Mouse (Mus musculus) Patski (cell line): Measurements from ENCODE around the gene Dusp27. TPM values are rescaled to one million over a fixed set of nuclear protein-coding genes. Genes with fewer than 3 reads are reported as not detected.
"Not testable (repeated sequence)": the region's sequence is repeated elsewhere in the genome, so short reads cannot be mapped to it uniquely, and the experiment has no call there.

Source experiments
- ATAC-seq: fragments of 100-300 bp; one replicate; pipeline ENCODE4 v1.8.0; 2021
- CTCF ChIA-PET: fragments of 350-600 bp; sonication (Branson Sonifier 250); formaldehyde crosslinking; loops from one replicate; lab custom pipeline; 2022; ENCODE audit warnings: inconsistent platforms; lab: Charles Lee
- POLR2A ChIA-PET: fragments of 350-600 bp; sonication (Branson Sonifier 250); formaldehyde crosslinking; loops from one replicate; lab custom pipeline; 2022; ENCODE audit warnings: antibody characterized with exemption, inconsistent platforms; lab: Charles Lee
- DNase-seq: peaks from one replicate; pipeline ENCODE4 v3.0.0-alpha.2; 2011; ENCODE audit warnings: low read depth, low spot score
- H3K27me3 ChIP-seq: fragments of 371-371 bp; one replicate; pipeline ENCODE4 v1.5.1; 2021
- CTCF ChIP-seq: fragments of 100-300 bp; IDR thresholded peaks from one replicate; pipeline ENCODE4 v1.5.1; 2021
- in situ Hi-C: fragments of 300-500 bp; cut with MboI; formaldehyde crosslinking; loops from 3 replicates; pipeline ENCODE4 v1.11.1; 2018; ENCODE audit warnings: low pct_unique_long_range_greater_than_20kb, mixed read lengths
- polyA plus RNA-seq: library from polyadenylated mRNA; unstranded; gene quantifications from one replicate; pipeline ENCODE4 v1.2.3, GENCODE M21; 2021

The Dusp27 gene
- polyA plus RNA-seq, 1 experiment from 2014 or later, result not detected

GRCm38 (mm10) chr1:166149441-166149840, 21.7 kb upstream of the Dusp27 start:
- H3K27me3 ChIP-seq, result peaks cover 15% of the 10 kb centered on the region
- no peak for TF ChIP-seq CTCF
- no peak for DNase-seq
- CTCF ChIA-PET, result interaction anchor here (1.7 kb wide), 1 partner anchor 147 kb away, joined by 6 read pairs; the partner anchor contains the start of gene Pou2f1
- no peak for ATAC-seq
- POLR2A ChIA-PET, result no interaction called here
- in situ Hi-C loops, result no loop called here

GRCm38 (mm10) chr1:166147657-166148056, 19.9 kb upstream of the Dusp27 start:
- in situ Hi-C loops, result no loop called here
- TF ChIP-seq CTCF, result no peak
- POLR2A ChIA-PET, result no interaction called here
- H3K27me3 ChIP-seq, result peaks cover 13% of the 10 kb centered on the region
- ATAC-seq, result no peak
- no peak for DNase-seq
- CTCF ChIA-PET, result interaction anchor here (1.0 kb wide), 1 partner anchor 367 kb away, joined by 3 read pairs; no protein-coding TSS in a partner anchor

- in situ Hi-C loops, result no loop called here
- H3K27me3 ChIP-seq, result peaks cover 13% of the 10 kb centered on the region
- TF ChIP-seq CTCF, result no peak
- DNase-seq (no peak), ATAC-seq (no peak)
- ChIA-PET CTCF (no interaction called here), POLR2A (no interaction called here)
These were observed 18.9 kb upstream of the Dusp27 start for GRCm38 (mm10) chr1:166146626-166147025.

DNA sequence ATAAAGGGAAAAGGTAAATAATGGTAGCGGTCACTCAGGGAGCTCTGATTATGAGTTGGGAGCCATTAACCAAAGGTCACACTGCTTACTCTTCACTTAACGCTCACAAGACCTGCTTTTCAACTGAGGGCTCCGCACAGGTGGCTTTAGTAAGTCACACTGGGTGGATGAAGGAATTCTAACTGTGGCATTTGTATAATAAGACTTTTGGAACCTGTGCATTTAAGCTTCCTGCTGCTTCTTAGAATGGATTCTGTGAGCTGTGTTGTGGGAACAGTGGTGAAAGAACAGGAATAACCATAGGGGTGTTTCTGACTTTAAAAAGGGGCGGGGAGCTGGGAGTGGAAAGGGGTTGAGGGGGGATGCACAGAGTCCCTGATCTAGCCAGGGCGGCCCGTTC, 14.6 kb upstream of the Dusp27 start:
- POLR2A ChIA-PET, result no interaction called here
- CTCF ChIA-PET, result no interaction called here
- ATAC-seq (no peak), DNase-seq (no peak)
- no peaks in the 10 kb centered on the region for H3K27me3 ChIP-seq
- TF ChIP-seq CTCF, result no peak
- in situ Hi-C loops, result no loop called here

- H3K27me3 ChIP-seq, POLR2A ChIA-PET, DNase-seq, in situ Hi-C loops, CTCF ChIA-PET, ATAC-seq: not testable (repeated sequence)
These were observed 14.1 kb upstream of the Dusp27 start for GRCm38 (mm10) chr1:166141868-166142267.

DNA sequence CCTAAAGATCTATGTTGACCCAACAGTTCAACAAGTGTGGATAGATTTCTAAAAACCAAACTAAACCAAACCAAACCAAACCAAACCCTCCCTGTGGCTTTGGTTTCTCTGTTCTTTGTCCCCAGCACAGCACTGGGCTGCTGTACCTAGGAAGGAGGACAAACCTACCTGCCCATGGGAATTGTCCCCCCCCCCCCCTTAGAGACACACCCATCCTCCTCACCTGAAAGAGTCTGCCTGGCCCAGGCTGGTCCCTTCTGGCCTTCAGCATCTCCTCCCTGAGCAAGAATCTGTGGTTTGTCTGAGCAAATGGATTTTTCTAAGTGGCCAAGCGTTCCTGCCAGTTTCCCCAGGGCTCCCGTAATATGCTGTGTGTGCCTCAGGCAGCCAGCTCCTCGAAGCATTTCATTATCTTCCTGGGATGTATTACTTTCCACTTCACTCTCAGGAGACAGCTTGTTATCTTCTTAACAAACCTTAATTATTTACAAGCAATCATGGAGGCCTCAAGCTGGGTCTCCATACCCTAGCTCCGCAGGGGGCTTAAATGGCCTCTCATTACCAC, 12.0 kb upstream of the Dusp27 start:
- no peaks in the 10 kb centered on the region for H3K27me3 ChIP-seq
- ATAC-seq, result no peak
- no peak for DNase-seq
- ChIA-PET POLR2A (no interaction called here), CTCF (no interaction called here)
- in situ Hi-C loops, result no loop called here
- TF ChIP-seq CTCF, result no peak

DNA sequence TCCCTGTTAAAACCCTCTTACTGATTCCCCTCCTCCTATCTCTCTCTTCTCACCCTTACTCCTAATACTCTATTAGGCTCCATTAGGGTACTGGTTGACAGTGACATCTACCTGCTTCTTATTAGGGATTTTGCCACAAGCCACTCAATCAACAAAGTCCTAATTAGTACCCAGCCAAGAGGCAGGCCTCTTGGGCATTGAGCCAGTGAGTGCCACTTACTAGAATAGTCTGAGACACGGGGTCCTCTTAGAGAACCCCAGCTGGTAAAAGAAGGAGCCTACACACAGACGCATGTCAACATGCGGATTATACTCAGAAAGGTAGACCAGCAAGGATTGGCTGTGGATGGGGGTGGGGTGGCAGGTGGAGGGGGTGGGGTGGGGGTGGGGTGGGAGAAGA, 11.4 kb upstream of the Dusp27 start:
- DNase-seq (no peak), ATAC-seq (no peak)
- CTCF ChIA-PET, result interaction anchor here (0.9 kb wide), 1 partner anchor 360 kb away, joined by 3 read pairs; no protein-coding TSS in a partner anchor
- in situ Hi-C loops, result no loop called here
- POLR2A ChIA-PET, result no interaction called here
- no peaks in the 10 kb centered on the region for H3K27me3 ChIP-seq
- no peak for TF ChIP-seq CTCF

GRCm38 (mm10) chr1:166138136-166138535, 10.4 kb upstream of the Dusp27 start:
- in situ Hi-C loops, result no loop called here
- ChIA-PET CTCF (interaction anchor here (0.9 kb wide), 1 partner anchor 359 kb away, joined by 3 read pairs; no protein-coding TSS in a partner anchor), POLR2A (no interaction called here)
- no peaks in the 10 kb centered on the region for H3K27me3 ChIP-seq
- no peak for ATAC-seq
- DNase-seq, result no peak
- no peak for TF ChIP-seq CTCF

DNA sequence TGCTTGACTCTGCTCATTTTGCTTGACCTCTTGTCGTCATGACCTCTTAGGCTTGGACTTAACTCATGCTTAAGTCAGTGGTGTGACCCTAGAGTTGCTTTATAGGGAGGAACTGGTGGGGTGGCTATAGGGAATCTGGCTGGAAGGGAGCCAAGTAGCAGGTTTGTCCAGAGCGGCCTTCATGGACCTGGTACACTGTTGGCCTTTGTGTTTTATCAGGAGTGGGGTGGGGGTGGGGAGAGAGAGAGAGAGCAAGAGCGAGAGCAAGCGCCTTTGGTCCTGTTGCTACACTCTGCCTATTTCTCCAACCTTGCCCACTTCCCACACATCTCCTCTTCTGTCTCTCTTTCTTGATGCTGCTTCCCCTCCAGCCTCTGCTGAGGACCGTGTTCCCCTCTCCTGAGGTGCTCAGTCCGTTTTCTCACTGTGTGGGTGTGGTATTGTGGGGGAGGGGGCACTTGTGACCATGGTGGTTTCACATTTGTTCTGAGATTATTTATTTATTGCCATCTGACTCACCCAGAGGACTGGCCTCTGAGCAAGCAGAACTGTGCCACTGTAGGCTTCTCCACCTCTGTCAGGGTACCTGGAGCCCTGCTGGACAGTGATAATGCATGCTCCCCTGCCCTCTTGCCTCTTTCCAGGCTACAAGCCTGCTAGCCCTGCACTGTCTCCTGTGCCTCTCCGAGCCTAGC, 9.7 kb upstream of the Dusp27 start:
- no peak for DNase-seq
- peak; percentile 57 for ATAC-seq
- H3K27me3 ChIP-seq, result no peaks in the 10 kb centered on the region
- TF ChIP-seq CTCF, result no peak
- ChIA-PET POLR2A (no interaction called here), CTCF (no interaction called here)
- in situ Hi-C loops, result no loop called here

- in situ Hi-C loops, result no loop called here
- ChIA-PET CTCF (no interaction called here), POLR2A (no interaction called here)
- no peak for TF ChIP-seq CTCF
- DNase-seq, result no peak
- ATAC-seq, result no peak
- H3K27me3 ChIP-seq, result no peaks in the 10 kb centered on the region
These were observed 7.5 kb upstream of the Dusp27 start for GRCm38 (mm10) chr1:166135091-166135740.

- CTCF ChIA-PET, result interaction anchor here (1.2 kb wide), 1 partner anchor 10 kb away, joined by 3 read pairs; no protein-coding TSS in a partner anchor
- DNase-seq (no peak), ATAC-seq (no peak)
- TF ChIP-seq CTCF, result no peak
- H3K27me3 ChIP-seq, result no peaks in the 10 kb centered on the region
- POLR2A ChIA-PET, result no interaction called here
- in situ Hi-C loops, result no loop called here
These were observed 4.6 kb upstream of the Dusp27 start for GRCm38 (mm10) chr1:166132367-166132766.
